Mouse (Mus musculus) heart, embryonic 11.5 days (tissue): Measurements from ENCODE around the gene Mical3. TPM values are rescaled to one million over a fixed set of nuclear protein-coding genes. Genes with fewer than 3 reads are reported as not detected.

Experiments used
- ATAC-seq: fragments of 200-750 bp; cut with Nextera tagmentation; replicated peaks from 2 replicates; pipeline ENCODE4 v1.8.0; 2017; ENCODE audit warnings: moderate library complexity; ENCODE audit not compliant: insufficient number of reproducible peaks, low FRiP score, low TSS enrichment
- H3K27ac ChIP-seq: fragments of 300-500 bp; sonication (generic); 2 replicates; pipeline ENCODE4 v1.5.1; 2014; ENCODE audit warnings: mild to moderate bottlenecking, low read depth, low read length
- H3K27me3 ChIP-seq: fragments of 300-500 bp; sonication (generic); 2 replicates; pipeline ENCODE4 v1.6.1; 2014; ENCODE audit warnings: mild to moderate bottlenecking, low read length, mixed read lengths; ENCODE audit not compliant: control insufficient read depth, insufficient read depth
- H3K36me3 ChIP-seq: fragments of 300-500 bp; sonication (generic); 2 replicates; pipeline ENCODE4 v1.6.1; 2014; ENCODE audit warnings: mild to moderate bottlenecking, low read length, moderate library complexity, mixed read lengths; ENCODE audit not compliant: control insufficient read depth, insufficient read depth
- H3K4me1 ChIP-seq: fragments of 300-500 bp; sonication (generic); 2 replicates; pipeline ENCODE4 v1.6.1; 2014; ENCODE audit warnings: low read length; ENCODE audit not compliant: control insufficient read depth, insufficient read depth
- H3K4me2 ChIP-seq: fragments of 300-500 bp; sonication (generic); 2 replicates; pipeline ENCODE4 v1.6.1; 2014; ENCODE audit warnings: mild to moderate bottlenecking, moderate library complexity
- H3K4me3 ChIP-seq: fragments of 300-500 bp; sonication (generic); 2 replicates; pipeline ENCODE4 v1.5.1; 2014; ENCODE audit warnings: low read depth, low read length
- H3K9ac ChIP-seq: fragments of 300-500 bp; sonication (generic); 2 replicates; pipeline ENCODE4 v1.6.1; 2014; ENCODE audit warnings: mild to moderate bottlenecking, low read depth, low read length, moderate library complexity
- H3K9me3 ChIP-seq: fragments of 300-500 bp; sonication (generic); replicated peaks from 2 replicates; pipeline ENCODE4 v1.6.1; 2016; ENCODE audit warnings: low read length; ENCODE audit not compliant: control insufficient read depth
- WGBS: fragments of 180-500 bp; shearing (Covaris S2); extraction: QIAGEN DNeasy Blood & Tissue Kit; methylation state at CpG from one replicate; pipeline ENCODE4 v1.1.7; 2014; ENCODE audit not compliant: insufficient replicate concordance; 5-methylcytosine and 5-hydroxymethylcytosine counted together
- polyA plus RNA-seq: library from polyadenylated mRNA; unstranded; fragments of >200 nt; fragmentation: Nextera tagmentation; extraction: Ambion mirVana; gene quantifications from 2 replicates; pipeline ENCODE4 v1.2.1, GENCODE M21; 2014

Gene Mical3
- polyA plus RNA-seq, 1 experiment from 2014 or later: 53.2 TPM

GRCm38 (mm10) chr6:121129506-121129905 is 1.3 kb downstream of the Mical3 start:
- H3K27me3 ChIP-seq: peaks cover 14% of the 10 kb centered on the region; the same call in 1 of the 2 replicates
- no peak overlapping the region for H3K27ac ChIP-seq
- H3K4me3 ChIP-seq: peak overlapping the region; percentile 42
- H3K4me2 ChIP-seq: peak overlapping the region; percentile 82
- ATAC-seq: no peak
- peaks cover 19% of the 10 kb centered on the region for H3K4me1 ChIP-seq
- WGBS: 8% methylated on average over 21 of the region's 21 CpGs
- no peaks in the 10 kb centered on the region for H3K9me3 ChIP-seq
- peak overlapping the region; percentile 64 for H3K9ac ChIP-seq
- H3K36me3 ChIP-seq: no peaks in the 10 kb centered on the region

DNA sequence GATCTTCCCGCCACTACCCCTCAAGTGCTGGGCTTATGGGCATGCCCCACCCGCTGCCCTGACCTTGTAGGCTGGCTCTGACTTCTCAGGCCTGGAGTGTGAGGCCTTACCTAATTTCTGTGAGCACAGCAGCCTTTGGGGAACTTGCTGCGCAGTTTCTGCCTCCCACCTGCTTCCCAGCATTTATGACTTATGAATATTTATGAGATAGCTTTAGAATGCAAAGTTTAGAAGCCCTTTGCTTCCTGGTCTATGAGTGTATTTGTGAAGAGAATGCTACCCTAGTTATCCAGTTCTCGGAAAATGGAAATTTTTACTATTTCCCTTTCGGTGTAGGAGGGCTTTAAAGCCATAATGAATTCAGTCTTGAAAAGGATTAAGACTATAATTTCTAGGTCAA is 2.1 kb downstream of the Mical3 start:
- Histone ChIP-seq H3K27ac (no peak overlapping the region), H3K4me2 (no peak overlapping the region), H3K9me3 (no peaks in the 10 kb centered on the region), H3K9ac (no peak overlapping the region), H3K4me3 (no peak overlapping the region), H3K27me3 (peaks cover 14% of the 10 kb centered on the region; the same call in 1 of the 2 replicates), H3K36me3 (no peaks in the 10 kb centered on the region), H3K4me1 (peaks cover 19% of the 10 kb centered on the region)
- 91% methylated on average over 5 of the region's 5 CpGs for WGBS
- no peak for ATAC-seq

GRCm38 (mm10) chr6:121127726-121128125 is 3.1 kb downstream of the Mical3 start:
- H3K27ac ChIP-seq: peak overlapping the region; percentile 66

DNA sequence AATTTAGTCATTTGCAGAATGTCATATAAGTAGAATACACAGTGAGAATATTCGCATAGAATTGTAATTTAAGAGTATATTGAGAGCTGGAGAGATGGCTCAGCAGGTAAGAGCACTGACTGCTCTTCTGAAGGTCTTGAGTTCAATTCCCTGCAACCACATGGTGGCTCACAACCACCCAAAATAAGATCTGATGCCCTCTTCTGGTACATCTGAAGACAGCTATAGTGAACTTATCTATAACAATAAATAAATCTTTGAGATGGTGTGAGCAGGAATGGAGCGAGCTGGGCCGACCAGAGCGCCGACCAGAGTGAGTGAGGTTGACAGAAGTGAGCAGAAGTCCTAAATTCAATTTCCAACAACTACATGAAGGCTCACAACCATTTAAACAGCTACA is 4.6 kb downstream of the Mical3 start:
- Histone ChIP-seq H3K27ac (no peak overlapping the region), H3K27me3 (peaks cover 7% of the 10 kb centered on the region; the same call in 1 of the 2 replicates), H3K4me2 (no peak overlapping the region), H3K9me3 (no peaks in the 10 kb centered on the region), H3K36me3 (no peaks in the 10 kb centered on the region), H3K9ac (no peak overlapping the region), H3K4me3 (no peak overlapping the region), H3K4me1 (peaks cover 18% of the 10 kb centered on the region)
- WGBS: 72% methylated on average over 5 of the region's 5 CpGs
- ATAC-seq: no peak

More at GRCm38 (mm10) chr6:121127726-121128125, 3.1 kb downstream of the Mical3 start:
- peaks cover 19% of the 10 kb centered on the region for H3K4me1 ChIP-seq
- WGBS: 38% methylated on average over 3 of the region's 3 CpGs
- no peaks in the 10 kb centered on the region for H3K36me3 ChIP-seq
- no peak overlapping the region for H3K4me2 ChIP-seq
- H3K27me3 ChIP-seq: peaks cover 14% of the 10 kb centered on the region; the same call in 1 of the 2 replicates
- no peaks in the 10 kb centered on the region for H3K9me3 ChIP-seq
- ATAC-seq: no peak
- no peak overlapping the region for H3K9ac ChIP-seq
- H3K4me3 ChIP-seq: no peak overlapping the region

- no peak overlapping the region for H3K9ac ChIP-seq
- no peak overlapping the region for H3K27ac ChIP-seq
- no peak for ATAC-seq
- 79% methylated on average over 5 of the region's 5 CpGs for WGBS
- H3K9me3 ChIP-seq: no peaks in the 10 kb centered on the region
- no peaks in the 10 kb centered on the region for H3K36me3 ChIP-seq
- H3K4me2 ChIP-seq: no peak overlapping the region
- H3K4me3 ChIP-seq: no peak overlapping the region
- H3K27me3 ChIP-seq: no peaks in the 10 kb centered on the region
- H3K4me1 ChIP-seq: peaks cover 4% of the 10 kb centered on the region
These were observed 8.0 kb downstream of the Mical3 start for GRCm38 (mm10) chr6:121122739-121123241.

DNA sequence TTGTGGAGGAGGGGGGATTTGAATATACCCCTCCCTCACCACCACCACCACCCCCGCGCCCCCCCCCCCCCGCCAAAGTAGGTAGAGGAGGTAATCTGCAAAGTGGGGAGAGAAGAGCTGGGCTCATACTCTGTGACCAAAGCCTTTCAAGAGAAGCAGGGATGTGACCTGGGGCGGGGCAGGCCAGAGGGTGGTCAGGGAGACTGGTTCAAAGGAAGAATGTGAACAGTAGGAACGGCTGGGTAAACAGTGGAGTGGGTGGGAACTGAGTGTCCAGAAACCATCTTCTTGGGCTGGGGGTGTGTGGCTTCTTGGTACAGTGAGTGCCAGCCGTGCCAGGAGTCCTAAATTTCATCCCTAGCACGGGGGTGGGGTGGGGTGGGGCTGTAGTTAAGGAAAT is 10.0 kb downstream of the Mical3 start:
- WGBS: 55% methylated on average over 7 of the region's 7 CpGs
- ATAC-seq: no peak

GRCm38 (mm10) chr6:121117971-121118755 is 12.6 kb downstream of the Mical3 start:
- 75% methylated on average over 15 of the region's 15 CpGs for WGBS
- Histone ChIP-seq H3K9me3 (no peaks in the 10 kb centered on the region), H3K9ac (no peak overlapping the region), H3K27ac (no peak overlapping the region), H3K4me2 (no peak overlapping the region), H3K36me3 (no peaks in the 10 kb centered on the region), H3K27me3 (no peaks in the 10 kb centered on the region), H3K4me3 (no peak overlapping the region), H3K4me1 (no peaks in the 10 kb centered on the region; the same call in 1 of the 2 replicates)
- ATAC-seq: no peak

More for the DNA sequence above, 10.0 kb downstream of the Mical3 start:
- Histone ChIP-seq H3K4me3 (no peak overlapping the region), H3K36me3 (no peaks in the 10 kb centered on the region), H3K4me1 (no peaks in the 10 kb centered on the region), H3K27ac (no peak overlapping the region), H3K27me3 (no peaks in the 10 kb centered on the region), H3K9me3 (no peaks in the 10 kb centered on the region), H3K9ac (no peak overlapping the region), H3K4me2 (no peak overlapping the region)

GRCm38 (mm10) chr6:121117142-121117541 is 13.7 kb downstream of the Mical3 start:
- Histone ChIP-seq H3K4me1 (peaks cover 4% of the 10 kb centered on the region), H3K36me3 (no peaks in the 10 kb centered on the region), H3K9me3 (no peaks in the 10 kb centered on the region), H3K9ac (no peak overlapping the region), H3K4me3 (no peak overlapping the region), H3K4me2 (no peak overlapping the region), H3K27me3 (no peaks in the 10 kb centered on the region), H3K27ac (no peak overlapping the region)
- no peak for ATAC-seq
- WGBS: 74% methylated on average over 4 of the region's 4 CpGs
